Mouse (Mus musculus): ENCODE measurements around the gene Cdc42ep2.

- TF ChIP-seq GATA1 (IDR thresholded peaks at IDR 0.05; ENCODE audit: low read length), result no peak
- TF ChIP-seq TAL1 (IDR thresholded peaks at IDR 0.05; ENCODE audit: low read length), result no peak
Measured at GRCm38 (mm10) chr19:5937095-5937835, 12.6 kb upstream of the Cdc42ep2 start.

Measured in erythroblast, embryonic 14.5 days (primary cell).